Mouse (Mus musculus): ENCODE measurements at regions not wholly inside any gene's neighbourhood (a gene's known extent, or its start where the extent isn't known, plus 50 kb on each side); places are given as distances from the start of the nearest gene placed in this dataset.

DNA sequence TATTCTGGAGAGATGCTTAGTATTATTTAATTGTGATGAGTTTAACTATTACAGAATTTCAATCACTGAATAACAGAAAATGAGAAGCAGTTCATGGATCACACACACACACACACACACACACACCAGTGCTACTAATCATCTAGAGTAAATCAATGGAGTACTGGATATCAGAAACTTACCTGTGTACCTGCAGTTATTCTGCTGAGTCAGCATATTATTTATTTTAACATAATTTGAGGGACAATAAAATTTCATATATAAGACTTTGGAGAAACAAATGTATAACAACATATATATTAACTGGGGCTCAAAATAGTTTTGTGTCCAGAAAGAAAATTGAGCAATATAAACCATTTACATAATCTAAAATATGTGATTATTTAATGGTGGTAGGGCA is 134.4 kb upstream of the Brinp3 start:
- H3K4me1 ChIP-seq (ENCODE audit: control insufficient read depth, insufficient read depth, low read length), result no peaks in the 10 kb centered on the region
- TF ChIP-seq CTCF (conservative IDR thresholded peaks at IDR 0.05; ENCODE audit: insufficient read depth, insufficient read length, low read depth, low read length), result no peak
- no peak for TF ChIP-seq POLR2A (IDR thresholded peaks at IDR 0.05; ENCODE audit: low read depth, low read length)
- no peak for DNase-seq

DNA sequence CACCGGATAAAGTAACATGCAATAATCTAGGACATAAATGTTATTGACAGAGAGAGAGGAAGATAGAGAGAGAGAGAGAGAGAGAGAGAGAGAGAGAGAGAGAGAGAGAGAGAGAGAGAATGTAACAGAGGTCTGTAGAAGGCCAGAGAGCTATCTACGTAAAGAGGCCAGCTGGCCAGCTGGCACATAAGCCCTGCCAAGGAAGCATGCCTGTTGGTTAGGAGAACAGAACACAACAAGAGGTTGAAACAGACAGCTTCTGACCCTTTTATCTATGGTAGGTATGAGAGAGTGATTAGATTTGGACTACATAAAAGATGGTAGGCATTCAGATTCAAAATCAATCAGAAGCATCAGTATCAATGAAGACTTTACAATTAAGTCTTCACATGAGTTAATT is 130.8 kb upstream of the Brinp3 start:
- TF ChIP-seq CTCF (conservative IDR thresholded peaks at IDR 0.05; ENCODE audit: insufficient read depth, insufficient read length, low read depth, low read length) (no peak), POLR2A (IDR thresholded peaks at IDR 0.05; ENCODE audit: low read depth, low read length) (no peak)
- DNase-seq, result no peak
- H3K4me3 ChIP-seq (ENCODE audit: insufficient read depth, low read depth, low read length), result no peak overlapping the region
- no peak overlapping the region for H3K27ac ChIP-seq (ENCODE audit: insufficient read depth, low read depth, low read length)
- H3K36me3 ChIP-seq (ENCODE audit: control insufficient read depth, insufficient read depth, low read length), result no peaks in the 10 kb centered on the region
- WGBS, result 95% methylated on average over 2 of the region's 2 CpGs
- H3K27me3 ChIP-seq (replicated peaks; ENCODE audit: control insufficient read depth, insufficient read depth, low read length), result no peaks in the 10 kb centered on the region
- H3K4me1 ChIP-seq (ENCODE audit: control insufficient read depth, insufficient read depth, low read length), result no peaks in the 10 kb centered on the region

More for the DNA sequence above, 134.4 kb upstream of the Brinp3 start:
- Histone ChIP-seq H3K27ac (ENCODE audit: insufficient read depth, low read depth, low read length) (no peak overlapping the region), H3K27me3 (replicated peaks; ENCODE audit: control insufficient read depth, insufficient read depth, low read length) (no peaks in the 10 kb centered on the region), H3K4me3 (ENCODE audit: insufficient read depth, low read depth, low read length) (no peak overlapping the region), H3K36me3 (ENCODE audit: control insufficient read depth, insufficient read depth, low read length) (no peaks in the 10 kb centered on the region)
